Mouse (Mus musculus) ES-E14 (cell line): Measurements from ENCODE around the gene Ints6.

Experiments used
- CHD2 ChIP-seq: IDR thresholded peaks from 2 replicates; pipeline ENCODE4 v1.6.1; 2014; ENCODE audit warnings: mild to moderate bottlenecking, low read depth, low read length, inconsistent platforms
- ZC3H11A ChIP-seq: IDR thresholded peaks from 2 replicates; pipeline ENCODE4 v1.6.1; 2012; ENCODE audit warnings: low read depth, mild to moderate bottlenecking, inconsistent platforms, low read length, borderline replicate concordance

DNA sequence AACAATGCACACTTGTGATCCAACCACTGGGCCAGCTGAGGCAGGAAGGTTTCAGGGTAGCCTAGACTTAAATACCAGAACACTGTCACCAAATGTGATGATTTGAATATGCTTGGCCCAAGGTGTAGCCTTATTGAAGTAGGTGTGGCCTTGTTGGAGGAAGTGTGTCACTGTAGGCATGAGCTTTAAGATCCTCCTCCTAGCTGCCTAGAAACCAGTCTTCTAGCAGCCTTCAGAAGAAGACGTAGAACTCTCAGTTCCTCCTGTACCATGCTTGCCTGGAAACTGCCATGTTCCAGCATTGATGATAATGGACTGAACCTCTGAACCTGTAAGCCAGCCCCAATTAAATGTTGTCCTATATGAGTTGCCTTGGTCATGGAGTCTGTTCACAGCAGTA, 25.3 kb downstream of the Ints6 start:
- TF ChIP-seq ZC3H11A, result no peak
- no peak for TF ChIP-seq CHD2
